Mouse (Mus musculus) stomach, postnatal 0 days (tissue): ENCODE measurements around the gene Tle4.

Source experiments
- CTCF ChIP-seq: IDR thresholded peaks from 2 replicates; pipeline ENCODE4 v1.5.1; 2016; ENCODE audit warnings: antibody characterized with exemption, low read depth, mild to moderate bottlenecking, moderate library complexity
- EP300 ChIP-seq: optimal IDR thresholded peaks from 2 replicates; pipeline ENCODE3; 2016; ENCODE audit warnings: antibody characterized with exemption

DNA sequence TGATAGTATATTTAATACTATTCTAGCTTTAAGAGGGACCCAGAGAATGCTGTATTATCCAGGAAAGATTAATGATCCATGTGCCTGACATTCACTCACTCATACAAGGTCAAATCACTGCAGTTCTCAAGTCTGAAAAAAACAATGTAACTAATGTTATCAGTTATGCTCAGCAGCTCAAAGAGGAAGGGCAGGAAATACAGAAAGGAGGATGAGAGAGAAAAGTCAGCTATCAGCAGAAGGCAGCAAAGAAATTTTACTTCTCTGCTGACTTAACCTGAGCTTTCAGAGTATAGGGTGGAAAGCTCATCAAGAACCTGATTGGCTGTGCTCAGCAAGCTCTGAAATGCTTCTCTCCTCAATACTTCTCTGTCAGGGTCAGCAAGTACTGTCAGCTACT, 29.0 kb downstream of the Tle4 start:
- no peak for TF ChIP-seq CTCF
- no peak for TF ChIP-seq EP300
